Mouse (Mus musculus) E14TG2a.4 (cell line): ENCODE measurements around the gene Gcg.

Experiments used
- H3K27me3 ChIP-seq: 2 replicates; pipeline ENCODE4 v1.6.1; 2014; ENCODE audit warnings: low read length, control low read depth; ENCODE audit not compliant: insufficient read depth
- H3K36me3 ChIP-seq: 2 replicates; pipeline ENCODE4 v1.6.1; 2014; ENCODE audit warnings: low read length, control low read depth; ENCODE audit not compliant: insufficient read depth
- H3K4me1 ChIP-seq: replicated peaks from 2 replicates; pipeline ENCODE4 v1.6.1; 2014; ENCODE audit warnings: low read depth, low read length, control low read depth
- H3K4me3 ChIP-seq: replicated peaks from 2 replicates; pipeline ENCODE4 v1.5.1; 2014; ENCODE audit warnings: mild to moderate bottlenecking, low read length
- H3K9me3 ChIP-seq: 2 replicates; pipeline ENCODE4 v1.6.1; 2014; ENCODE audit warnings: low read length, control low read depth
- CTCF ChIP-seq: conservative IDR thresholded peaks from 2 replicates; pipeline ENCODE4 v1.5.1; 2014; ENCODE audit warnings: low read length
- NANOG ChIP-seq: IDR thresholded peaks from 2 replicates; pipeline ENCODE4 v1.6.1; 2014; ENCODE audit warnings: borderline replicate concordance, low read length, mixed read lengths
- POU5F1 ChIP-seq: IDR thresholded peaks from 2 replicates; pipeline ENCODE4 v1.6.1; 2014; ENCODE audit warnings: low read length, borderline replicate concordance

Gene Gcg

DNA sequence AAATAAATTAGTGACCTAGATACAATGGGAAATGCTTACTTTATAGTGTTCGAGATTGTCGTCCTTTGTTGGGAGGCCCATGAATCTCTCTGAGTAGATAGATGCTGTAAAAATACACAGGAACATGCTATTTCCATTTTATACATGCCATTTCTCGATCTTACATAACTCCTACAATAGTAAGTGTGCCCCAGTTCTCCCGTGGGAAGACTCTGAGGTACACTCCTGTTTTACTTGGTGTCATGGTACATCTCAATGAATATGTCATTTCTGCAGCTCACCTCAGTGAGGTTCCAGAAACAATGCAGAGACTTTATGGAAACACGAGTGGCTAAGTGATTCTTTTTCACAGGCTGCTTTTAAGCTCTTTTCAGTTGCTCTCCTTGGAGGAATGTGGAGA, 19.9 kb upstream of the Gcg start:
- TF ChIP-seq NANOG, result no peak
- TF ChIP-seq POU5F1, result no peak
- no peak for TF ChIP-seq CTCF
- Histone ChIP-seq H3K27me3 (0 out of 2 replicates have a peak, but pooled peaks cover 2% of the 10 kb centered on the region), H3K36me3 (no peaks in the 10 kb centered on the region), H3K4me1 (peaks cover 11% of the 10 kb centered on the region), H3K4me3 (no peak overlapping the region), H3K9me3 (no peaks in the 10 kb centered on the region)

- no peaks in the 10 kb centered on the region for H3K9me3 ChIP-seq
- TF ChIP-seq POU5F1, result no peak
- TF ChIP-seq NANOG, result no peak
- TF ChIP-seq CTCF, result no peak
- H3K27me3 ChIP-seq, result 0 out of 2 replicates have a peak, but pooled peaks cover 2% of the 10 kb centered on the region
- H3K36me3 ChIP-seq, result no peaks in the 10 kb centered on the region
- H3K4me1 ChIP-seq, result peaks cover 11% of the 10 kb centered on the region
- H3K4me3 ChIP-seq, result no peak overlapping the region
These were observed 19.1 kb upstream of the Gcg start for GRCm38 (mm10) chr2:62502516-62502915.

GRCm38 (mm10) chr2:62498821-62499220, 15.4 kb upstream of the Gcg start:
- Histone ChIP-seq H3K27me3 (no peaks in the 10 kb centered on the region), H3K36me3 (no peaks in the 10 kb centered on the region), H3K4me3 (no peak overlapping the region), H3K9me3 (peaks cover 18% of the 10 kb centered on the region; the same call in 1 of the 2 replicates), H3K4me1 (no peaks in the 10 kb centered on the region)
- TF ChIP-seq CTCF (no peak), NANOG (no peak), POU5F1 (no peak)

DNA sequence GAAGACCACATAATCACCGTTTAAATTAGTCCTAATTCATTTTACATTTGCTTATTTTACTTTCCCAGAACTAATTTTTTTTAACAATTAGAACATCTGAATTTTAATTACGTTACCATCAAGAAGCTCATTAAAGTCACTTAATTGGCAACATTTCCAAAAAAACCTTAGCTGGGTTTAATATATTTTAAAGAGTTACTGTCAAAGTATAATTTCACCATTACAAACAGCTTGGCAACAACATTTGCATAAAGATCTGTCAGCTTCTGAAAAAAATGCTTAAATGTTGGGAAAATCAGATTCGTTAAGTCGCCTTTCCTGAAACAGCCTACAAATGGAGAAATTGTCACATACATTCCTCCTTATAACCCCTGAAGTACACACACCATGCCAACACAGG, 14.6 kb upstream of the Gcg start:
- Histone ChIP-seq H3K4me1 (no peaks in the 10 kb centered on the region), H3K4me3 (no peak overlapping the region), H3K9me3 (peaks cover 19% of the 10 kb centered on the region; the same call in 1 of the 2 replicates), H3K27me3 (no peaks in the 10 kb centered on the region), H3K36me3 (no peaks in the 10 kb centered on the region)
- TF ChIP-seq POU5F1 (no peak), NANOG (no peak)

DNA sequence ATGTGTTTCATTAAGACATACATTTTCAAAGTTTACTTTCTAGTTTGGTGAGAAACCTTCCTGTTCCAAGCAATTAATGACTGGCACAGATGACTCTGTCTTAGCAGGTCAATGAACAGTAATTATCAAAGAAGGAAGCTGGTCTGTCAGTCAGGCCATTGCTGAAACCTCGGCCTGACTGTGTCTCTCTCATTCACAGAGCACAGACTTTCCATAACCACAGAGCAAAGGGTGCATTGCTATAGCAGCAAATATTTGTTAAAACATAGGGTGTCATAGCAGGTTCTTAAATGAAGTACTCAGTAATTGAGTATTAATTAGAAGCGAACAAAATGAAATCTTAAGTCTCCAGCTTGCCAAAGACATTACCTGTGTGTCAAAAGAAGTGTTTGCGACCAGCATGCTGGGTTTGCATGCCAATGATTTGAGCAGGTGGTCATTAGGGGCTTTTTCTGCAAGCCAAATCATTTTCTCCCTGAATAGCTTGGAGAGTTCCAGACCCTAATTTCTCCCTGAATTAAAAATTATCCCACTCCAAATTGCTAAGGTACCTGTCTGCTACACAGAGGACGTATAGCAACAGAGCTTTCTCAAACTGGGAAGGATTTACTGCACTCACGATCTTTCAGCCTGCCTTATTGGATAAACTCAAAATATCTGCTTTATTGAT, 14.0 kb upstream of the Gcg start:
- no peaks in the 10 kb centered on the region for H3K36me3 ChIP-seq
- peaks cover 19% of the 10 kb centered on the region; the same call in 1 of the 2 replicates for H3K9me3 ChIP-seq
- no peak overlapping the region for H3K4me3 ChIP-seq
- no peaks in the 10 kb centered on the region for H3K4me1 ChIP-seq
- no peak for TF ChIP-seq POU5F1
- no peak for TF ChIP-seq CTCF
- no peak for TF ChIP-seq NANOG
- H3K27me3 ChIP-seq, result no peaks in the 10 kb centered on the region

- Histone ChIP-seq H3K4me1 (no peaks in the 10 kb centered on the region), H3K36me3 (no peaks in the 10 kb centered on the region), H3K4me3 (no peak overlapping the region), H3K27me3 (no peaks in the 10 kb centered on the region), H3K9me3 (peaks cover 19% of the 10 kb centered on the region; the same call in 1 of the 2 replicates)
- no peak for TF ChIP-seq NANOG
- no peak for TF ChIP-seq CTCF
- no peak for TF ChIP-seq POU5F1
These were observed 12.0 kb upstream of the Gcg start for GRCm38 (mm10) chr2:62495407-62495806.

GRCm38 (mm10) chr2:62489832-62490231, 6.4 kb upstream of the Gcg start:
- Histone ChIP-seq H3K4me1 (no peaks in the 10 kb centered on the region), H3K36me3 (no peaks in the 10 kb centered on the region), H3K9me3 (peaks cover 11% of the 10 kb centered on the region; the same call in 1 of the 2 replicates), H3K4me3 (no peak overlapping the region), H3K27me3 (no peaks in the 10 kb centered on the region)
- TF ChIP-seq CTCF, result no peak
- TF ChIP-seq POU5F1, result no peak
- no peak for TF ChIP-seq NANOG

- Histone ChIP-seq H3K9me3 (no peaks in the 10 kb centered on the region), H3K36me3 (no peaks in the 10 kb centered on the region), H3K4me1 (no peaks in the 10 kb centered on the region), H3K27me3 (no peaks in the 10 kb centered on the region), H3K4me3 (no peak overlapping the region)
- TF ChIP-seq NANOG, result no peak
- no peak for TF ChIP-seq POU5F1
- no peak for TF ChIP-seq CTCF
These were observed 1.5 kb upstream of the Gcg start for GRCm38 (mm10) chr2:62484906-62485305.
